Mouse (Mus musculus): ENCODE measurements around the gene Podxl2.

Podxl2 gene

GRCm38 (mm10) chr6:88874868-88875508 lies at the start of gene Podxl2:
Podxl2 (minus strand) TSS chr6:88875044.
- peak; percentile 90 for DNase-seq

- DNase-seq, result no peak
Measured at GRCm38 (mm10) chr6:88918802-88919201, 44.0 kb upstream of the Podxl2 start.

GRCm38 (mm10) chr6:88916153-88916552 lies 41.3 kb upstream of the Podxl2 start:
- DNase-seq, result peak; percentile 78

GRCm38 (mm10) chr6:88915510-88915909 lies 40.7 kb upstream of the Podxl2 start:
- DNase-seq, result no peak

- no peak for DNase-seq
Measured at GRCm38 (mm10) chr6:88914799-88915198, 40.0 kb upstream of the Podxl2 start.

- no peak for DNase-seq
Measured at GRCm38 (mm10) chr6:88913440-88913839, 38.6 kb upstream of the Podxl2 start.

- no peak for DNase-seq
Measured at GRCm38 (mm10) chr6:88913022-88913421, 38.2 kb upstream of the Podxl2 start.

- no peak for DNase-seq
Measured at GRCm38 (mm10) chr6:88909151-88909550, 34.3 kb upstream of the Podxl2 start.

GRCm38 (mm10) chr6:88906369-88907108 lies 31.7 kb upstream of the Podxl2 start:
- peak; percentile 84 for DNase-seq

- DNase-seq, result no peak
Measured at GRCm38 (mm10) chr6:88905042-88905441, 30.2 kb upstream of the Podxl2 start.

GRCm38 (mm10) chr6:88904456-88904974 lies 29.7 kb upstream of the Podxl2 start:
- DNase-seq, result no peak

- DNase-seq, result no peak
Measured at GRCm38 (mm10) chr6:88903708-88904107, 28.9 kb upstream of the Podxl2 start.

- DNase-seq, result peak; percentile 97
Measured at GRCm38 (mm10) chr6:88901947-88902820, 27.3 kb upstream of the Podxl2 start, which contains the start of gene Tpra1. Tpra1 (plus strand) TSS chr6:88902251.

- DNase-seq, result no peak
Measured at GRCm38 (mm10) chr6:88901471-88901870, 26.6 kb upstream of the Podxl2 start.

- DNase-seq, result no peak
Measured at GRCm38 (mm10) chr6:88899628-88900027, 24.8 kb upstream of the Podxl2 start.

- no peak for DNase-seq
Measured at GRCm38 (mm10) chr6:88899086-88899485, 24.2 kb upstream of the Podxl2 start.

GRCm38 (mm10) chr6:88898534-88899048 lies 23.7 kb upstream of the Podxl2 start, which contains the start of gene Mcm2:
Mcm2 (minus strand) TSS chr6:88898780.
- DNase-seq, result peak; percentile 98

- DNase-seq, result no peak
Measured at GRCm38 (mm10) chr6:88897246-88897645, 22.4 kb upstream of the Podxl2 start.

GRCm38 (mm10) chr6:88895943-88896342 lies 21.1 kb upstream of the Podxl2 start:
- no peak for DNase-seq

GRCm38 (mm10) chr6:88893559-88893958 lies 18.7 kb upstream of the Podxl2 start:
- DNase-seq, result peak; percentile 75

- DNase-seq, result no peak
Measured at GRCm38 (mm10) chr6:88890832-88891231, 16.0 kb upstream of the Podxl2 start.

GRCm38 (mm10) chr6:88889410-88890042 lies 14.7 kb upstream of the Podxl2 start:
- no peak for DNase-seq
